Mouse (Mus musculus): ENCODE data around the gene Ift88. TPM values are rescaled to one million over a fixed set of nuclear protein-coding genes. Genes with fewer than 3 reads are reported as not detected.

Ift88 gene
- total RNA-seq, 2 experiments from 2014 or later, result 8.6 to 10.3 TPM

DNA sequence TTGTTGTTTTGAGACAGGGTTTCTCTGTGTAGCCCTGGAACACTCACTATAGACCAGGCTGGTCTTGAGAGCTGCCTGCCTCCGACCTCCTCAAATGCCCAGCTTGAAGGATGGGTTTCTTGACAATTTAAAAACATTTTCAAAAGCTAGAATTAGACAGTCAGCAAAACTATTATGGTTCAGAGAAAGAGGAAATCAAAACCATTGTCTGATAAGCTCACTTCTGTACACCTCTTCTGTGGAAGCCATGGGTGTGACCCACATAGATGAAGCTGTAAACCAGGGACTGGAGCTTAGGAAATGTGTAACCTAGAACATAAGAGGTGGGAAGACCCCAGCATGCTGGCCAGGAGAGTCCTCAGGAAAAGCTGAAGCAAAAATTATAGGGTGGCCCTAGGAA is 133.1 kb downstream of the Ift88 start:
- ATAC-seq (replicated peaks; ENCODE audit: poor library complexity, severe bottlenecking), result no peak

DNA sequence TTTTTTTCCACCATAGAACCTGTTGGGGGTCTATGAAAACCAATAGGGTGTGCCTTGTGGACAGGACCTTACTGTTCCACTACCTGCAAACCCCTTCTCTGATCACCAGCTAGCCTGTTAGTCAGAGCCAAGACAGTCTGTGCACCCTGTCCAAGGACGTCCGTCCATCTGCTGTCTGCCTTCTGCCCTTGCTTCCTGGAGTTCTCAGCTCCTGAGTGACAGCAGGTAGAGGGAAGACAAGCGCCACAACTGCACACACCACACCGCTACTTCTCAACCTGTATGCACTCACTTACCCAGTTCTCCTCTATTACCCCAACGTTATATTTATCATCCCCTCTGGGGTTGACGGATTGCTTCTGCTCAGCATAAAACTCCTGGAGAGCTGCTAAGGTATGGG is 141.8 kb downstream of the Ift88 start:
- no peak for ATAC-seq (replicated peaks; ENCODE audit: poor library complexity, severe bottlenecking)

Other genes starting within 250 kb of the Ift88 start
- 15.3 and 28.5 TPM in 2 replicates for gene Cryl1, start 25.5 kb upstream of the Ift88 start, total RNA-seq (2014; fragmentation: Nextera tagmentation)
- gene Cryl1, start 25.5 kb upstream of the Ift88 start, total RNA-seq (2017), result 10.4 and 26.5 TPM in 2 replicates
- gene Il17d, start 100.7 kb downstream of the Ift88 start, total RNA-seq (2014; fragmentation: Nextera tagmentation), result not detected in 2 replicates
- gene Il17d, start 100.7 kb downstream of the Ift88 start, total RNA-seq (2017), result not detected in 2 replicates
- gene Eef1akmt1, start 147.6 kb downstream of the Ift88 start, total RNA-seq (2014; fragmentation: Nextera tagmentation), result 24.9 and 30.6 TPM in 2 replicates
- gene Eef1akmt1, start 147.6 kb downstream of the Ift88 start, total RNA-seq (2017), result 17.0 and 30.5 TPM in 2 replicates
- gene Xpo4, start 241.4 kb downstream of the Ift88 start, total RNA-seq (2014; fragmentation: Nextera tagmentation), result 23.6 and 30.4 TPM in 2 replicates
- gene Xpo4, start 241.4 kb downstream of the Ift88 start, total RNA-seq (2017), result 39.3 and 41.7 TPM in 2 replicates